Mouse (Mus musculus) heart, adult 9 months (tissue): ENCODE results near the gene Cdca8.
"Not testable (repeated sequence)": the region's sequence is repeated elsewhere in the genome, so short reads cannot be mapped to it uniquely, and the experiment has no call there.

Experiments used
- DNase-seq, 2 experiments: peaks; one replicate each; pipeline ENCODE4 v3.0.0; 2022; ENCODE audit warnings: low spot score in 2 of 2

The Cdca8 gene

DNA sequence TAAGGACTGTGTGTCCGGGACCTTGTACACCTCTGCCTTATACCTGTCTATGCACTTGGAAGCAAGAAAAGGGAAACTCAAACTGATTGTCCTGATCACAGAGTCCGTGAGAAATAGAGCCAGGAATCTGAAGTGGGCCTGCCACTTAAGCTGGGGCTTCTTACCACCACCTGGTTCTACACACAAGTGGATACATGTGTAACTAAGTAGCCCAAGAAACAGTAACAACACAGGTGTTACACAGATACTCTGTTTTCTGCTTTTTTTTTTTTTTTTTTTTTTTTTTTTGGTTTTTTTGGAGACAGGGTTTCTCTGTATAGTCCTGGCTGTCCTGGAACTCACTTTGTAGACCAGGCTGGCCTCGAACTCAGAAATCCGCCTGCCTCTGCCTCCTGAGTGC lies at the start of gene Cdca8:
Gene Cdca8, minus strand, starts transcription at position 101 of the 400 bp plus-strand sequence.
- not testable (repeated sequence) for DNase-seq

DNA sequence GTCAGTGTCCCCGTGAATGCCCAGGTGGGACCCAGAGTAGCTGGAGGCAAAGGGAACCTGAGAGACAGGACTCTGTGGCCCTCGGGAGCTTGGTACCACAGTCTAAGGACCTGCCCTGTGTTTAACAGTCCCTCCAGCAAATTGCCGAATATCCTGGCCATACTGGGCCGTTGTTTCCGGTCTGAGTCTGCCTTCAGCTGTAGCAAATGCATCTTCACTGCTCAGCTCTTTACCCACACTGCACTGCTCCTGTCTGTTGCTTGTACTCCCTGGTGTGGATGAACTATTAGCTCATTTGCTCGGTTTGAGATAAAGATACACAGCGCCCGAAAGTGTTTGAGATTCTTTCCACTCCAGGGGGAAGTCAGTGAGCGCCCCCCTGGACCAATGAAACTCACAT lies 49.3 kb upstream of the Cdca8 start:
- no peak for DNase-seq

DNA sequence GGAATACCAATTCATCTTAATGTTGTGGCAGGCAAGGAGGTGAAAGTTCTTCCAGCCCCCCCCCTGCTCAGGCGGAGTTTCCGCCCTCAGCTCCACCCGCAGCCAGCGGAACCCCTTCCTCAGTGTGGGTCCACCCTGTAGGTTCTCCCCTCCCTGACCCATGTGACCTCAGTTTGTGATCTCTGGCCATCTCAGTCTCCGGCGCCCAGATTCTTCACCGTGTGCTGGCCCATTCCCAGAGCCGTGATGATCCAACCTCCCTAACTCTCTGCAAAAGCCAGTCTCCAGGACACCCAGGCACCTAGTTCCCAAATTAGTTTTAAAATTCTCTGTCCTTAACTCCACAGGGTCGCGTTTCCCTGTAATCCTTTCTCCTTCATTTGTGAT lies 48.6 kb upstream of the Cdca8 start:
- no peak for DNase-seq

DNA sequence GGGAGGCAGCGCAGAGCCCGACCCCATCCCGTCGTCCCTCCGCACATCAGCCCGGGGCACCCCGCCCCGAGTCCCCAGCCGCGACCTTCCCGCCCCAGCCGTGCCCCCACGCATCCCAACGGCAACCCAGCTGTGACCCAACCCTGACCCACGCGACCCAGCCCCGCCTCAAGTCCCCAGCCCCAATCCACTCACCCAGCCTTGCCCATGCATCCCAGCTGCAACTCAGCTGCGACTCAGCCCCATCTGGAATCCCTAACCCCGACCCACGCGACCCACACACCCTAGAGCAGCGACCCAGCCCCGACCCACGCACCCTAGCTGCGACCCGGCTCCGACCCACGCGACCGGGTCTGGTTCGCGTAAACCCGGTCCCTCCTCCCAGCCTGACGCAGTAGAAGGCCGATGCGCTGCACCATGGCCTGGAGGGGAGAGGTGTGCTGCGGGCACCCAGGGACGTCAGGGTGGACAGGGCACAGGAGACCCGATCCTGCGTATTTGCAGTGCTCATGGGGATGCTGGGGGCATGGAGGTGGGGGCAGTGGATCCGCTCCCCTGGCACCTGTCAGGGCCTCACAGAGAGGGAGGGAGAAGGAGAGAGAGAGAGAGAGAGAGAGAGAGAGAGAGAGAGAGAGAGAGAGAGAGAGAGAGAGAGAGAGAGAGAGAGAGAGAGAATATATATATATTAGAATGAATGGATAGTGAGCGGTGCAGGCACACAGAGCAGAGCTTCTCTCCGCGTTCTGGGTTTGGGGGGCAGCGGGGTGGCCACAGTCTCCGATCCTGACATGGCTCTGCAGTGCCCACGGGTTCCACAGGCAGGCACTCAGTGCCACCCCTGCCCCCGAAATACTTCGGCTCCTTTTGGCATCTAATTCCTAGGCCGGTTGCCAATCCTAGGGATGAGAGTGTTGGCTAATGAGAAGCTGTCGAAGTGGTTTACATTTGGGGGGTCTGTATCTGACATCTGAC lies 47.9 kb upstream of the Cdca8 start:
- no peak for DNase-seq

DNA sequence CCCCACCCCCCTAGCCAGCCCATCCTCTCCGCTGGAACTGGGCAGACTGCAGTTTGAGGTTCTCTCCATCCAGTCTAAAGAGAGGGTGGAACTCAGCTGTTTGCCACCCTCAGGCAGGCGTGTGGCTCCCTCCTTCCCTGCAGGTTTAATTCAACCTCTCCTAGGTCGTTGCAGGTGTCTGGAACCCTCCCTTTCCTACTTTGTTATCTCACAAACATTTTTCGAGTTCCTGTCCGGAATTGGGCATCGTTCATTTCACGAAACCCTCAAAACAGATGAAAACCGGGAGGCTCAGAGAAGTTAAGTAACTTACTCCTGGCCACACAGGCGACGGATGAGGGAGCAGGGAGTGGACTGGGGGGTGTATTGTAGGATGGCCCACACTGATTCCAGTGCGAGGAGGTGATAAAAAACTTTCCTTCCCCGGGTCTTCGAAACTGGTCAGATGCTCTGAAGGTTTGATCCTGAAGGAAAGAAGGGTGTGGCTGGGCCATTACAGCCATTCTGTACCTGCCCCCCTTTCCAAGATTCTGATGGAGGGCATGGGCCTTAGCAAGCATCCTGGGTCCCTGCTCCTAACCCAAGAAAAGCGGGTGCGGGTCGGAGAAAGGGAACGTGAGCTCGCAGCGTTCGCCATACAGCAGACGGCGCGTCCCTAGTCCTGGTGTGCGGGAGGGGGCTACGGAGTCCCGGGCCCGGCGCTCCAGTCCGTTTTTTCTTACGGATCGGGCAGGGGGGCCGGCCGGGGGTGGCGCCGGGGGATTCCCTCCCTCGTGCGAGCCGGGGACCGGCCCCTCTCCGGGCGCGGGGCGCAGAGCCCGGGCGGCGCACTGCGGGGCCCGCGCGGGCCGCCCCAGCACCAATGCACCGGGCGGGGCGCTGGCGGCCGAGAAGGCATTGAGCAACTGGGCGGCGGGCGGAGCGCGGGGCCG lies 46.8 kb upstream of the Cdca8 start, which contains the start of gene Rspo1:
Gene Rspo1, plus strand, starts transcription at position 760 of the 932 bp plus-strand sequence.
- peak; percentile 12 to 21 for DNase-seq

DNA sequence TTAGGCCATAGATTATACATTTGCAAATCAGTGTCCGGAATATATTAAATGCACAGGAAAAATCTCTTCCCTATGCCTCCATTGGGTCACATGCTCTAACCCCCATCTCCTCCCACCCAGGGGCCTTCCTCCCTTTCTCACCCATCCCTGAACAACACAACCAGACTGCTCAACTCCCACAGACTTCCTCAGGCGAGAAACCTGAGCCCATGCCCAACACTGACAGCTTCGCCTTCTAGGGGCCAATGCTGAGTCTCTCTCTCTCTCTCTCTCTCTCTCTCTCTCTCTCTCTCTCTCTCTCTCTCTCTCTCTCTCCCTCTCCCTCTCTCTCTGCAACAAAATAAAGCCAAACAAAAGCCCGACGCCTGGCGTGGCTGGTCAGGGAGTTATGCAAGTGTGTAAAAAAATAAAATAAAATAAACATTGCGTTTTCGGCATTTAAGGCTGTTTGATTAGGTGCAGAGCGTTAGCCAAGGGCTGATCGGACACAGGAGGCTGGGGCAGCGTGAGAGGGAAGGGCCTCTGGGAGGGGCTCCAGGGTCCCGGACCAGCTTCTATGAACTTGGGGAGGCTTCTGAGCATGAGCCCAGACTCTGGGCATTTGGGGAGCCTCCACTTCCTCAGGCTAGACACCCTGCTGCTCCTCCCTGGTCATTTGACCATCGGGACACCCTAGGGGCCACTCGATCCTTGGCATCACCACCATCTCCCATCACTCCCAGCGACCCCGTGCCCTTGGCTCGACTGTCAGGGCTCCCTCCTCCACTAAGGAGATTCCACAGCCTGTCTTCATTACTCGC lies 46.0 kb upstream of the Cdca8 start:
- DNase-seq, result no peak

DNA sequence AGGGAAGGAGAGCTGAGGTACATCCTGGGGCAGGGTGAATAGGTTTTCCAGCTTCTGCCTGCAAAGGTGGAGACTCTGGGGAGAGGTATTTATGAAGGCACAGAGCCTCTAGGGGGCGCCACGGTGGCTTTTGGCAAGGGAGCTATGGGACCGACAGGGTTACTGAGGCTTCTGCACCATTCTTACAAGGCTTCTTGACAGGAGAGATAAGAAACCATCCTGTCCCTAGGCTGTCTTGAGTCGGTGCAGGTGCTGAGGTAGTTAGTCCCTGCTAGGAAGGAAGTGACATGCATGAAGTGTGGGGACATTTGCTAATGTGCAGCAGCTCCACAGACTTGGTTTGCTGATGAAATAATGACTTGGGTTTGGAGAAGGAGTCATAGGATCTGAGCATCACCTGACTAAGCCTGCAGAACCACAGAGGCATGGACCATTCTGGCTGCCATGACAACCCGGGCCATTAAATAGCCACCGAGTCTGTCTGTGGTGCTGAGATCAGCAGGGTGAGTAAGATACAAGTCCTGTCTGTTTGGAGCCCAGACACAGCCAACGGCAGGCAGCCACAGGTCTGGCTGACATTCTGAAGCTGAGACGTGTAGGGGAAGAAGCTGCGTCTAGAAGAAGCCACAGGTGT lies 44.9 kb upstream of the Cdca8 start:
- no peak for DNase-seq

DNA sequence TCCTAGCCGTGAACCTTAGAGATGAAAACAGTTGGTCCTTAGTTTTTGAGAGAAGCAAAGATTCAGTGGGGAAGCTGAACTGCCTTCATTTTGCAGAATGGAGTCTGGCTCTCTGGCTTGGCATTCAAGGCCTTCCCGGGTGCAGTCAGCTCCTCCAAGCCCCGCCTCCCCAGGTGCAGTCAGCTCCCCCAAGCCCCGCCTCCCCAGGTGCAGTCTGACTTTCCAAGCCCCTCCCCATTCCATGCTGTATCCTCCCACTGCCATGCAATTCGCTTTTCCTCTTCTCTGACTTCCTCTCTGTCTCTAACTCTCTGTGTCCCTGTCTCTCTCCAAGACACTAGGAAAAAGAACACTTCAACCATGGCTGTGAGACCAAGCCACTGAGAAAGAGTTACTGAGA lies 39.1 kb upstream of the Cdca8 start:
- DNase-seq, result no peak

DNA sequence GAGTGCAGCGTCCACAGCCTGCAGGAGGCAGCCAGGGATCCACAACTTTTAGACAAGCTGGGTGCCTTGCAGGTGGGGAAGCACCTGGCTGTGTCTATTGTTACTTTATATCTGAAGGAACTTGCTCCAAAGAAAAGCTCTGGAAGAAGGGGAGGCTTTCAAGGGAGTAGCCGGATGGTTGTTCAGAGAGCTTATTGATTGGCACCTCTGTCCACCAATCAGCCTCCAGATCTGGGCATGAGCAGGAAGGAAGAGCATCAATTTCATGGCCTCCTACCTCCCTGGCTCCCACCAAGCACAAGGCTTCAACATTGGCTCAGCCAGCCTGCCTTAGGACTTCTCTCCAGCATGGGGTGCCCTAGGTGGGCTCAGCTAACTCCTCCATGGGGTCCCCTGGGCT lies 34.2 kb upstream of the Cdca8 start:
- no peak for DNase-seq

DNA sequence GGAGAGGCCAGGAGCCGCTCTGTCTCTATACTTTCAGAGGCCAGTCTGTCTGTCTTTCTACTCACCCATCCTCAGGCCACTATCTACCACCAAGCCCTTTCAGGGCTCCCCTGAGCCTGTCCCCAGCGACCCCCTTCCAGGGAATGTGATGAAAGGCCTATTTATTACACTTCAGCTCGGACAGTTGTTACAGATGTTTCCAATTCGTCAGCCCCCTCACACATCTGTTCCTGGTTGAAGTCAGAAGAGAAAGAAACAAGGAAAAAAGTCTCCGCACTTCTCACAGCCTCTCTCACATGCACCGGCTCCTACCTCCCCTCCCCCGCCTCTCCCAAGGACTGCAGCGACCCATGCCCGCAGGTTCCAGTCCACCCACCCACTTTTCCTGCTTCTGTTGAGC lies 33.2 kb upstream of the Cdca8 start:
- no peak for DNase-seq

DNA sequence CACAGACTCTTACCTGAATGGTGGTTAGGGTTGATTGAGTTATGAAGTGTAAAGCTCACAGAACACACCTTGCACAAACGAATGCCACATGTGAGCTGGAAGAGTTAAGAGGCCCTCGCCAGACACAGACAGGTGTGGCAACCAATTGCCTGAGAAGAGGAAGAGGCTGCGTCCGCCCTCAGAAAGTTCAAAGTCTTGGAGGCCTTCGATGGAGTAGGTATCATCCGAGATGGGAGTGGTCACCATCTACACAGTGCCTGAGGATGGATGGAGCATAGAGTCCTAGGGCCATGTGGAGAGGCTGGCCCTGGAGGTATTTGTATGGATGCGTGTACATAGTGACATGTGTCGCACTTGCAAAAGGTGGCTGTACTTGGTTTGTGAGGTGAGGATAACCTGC lies 32.0 kb upstream of the Cdca8 start:
- DNase-seq, result no peak

DNA sequence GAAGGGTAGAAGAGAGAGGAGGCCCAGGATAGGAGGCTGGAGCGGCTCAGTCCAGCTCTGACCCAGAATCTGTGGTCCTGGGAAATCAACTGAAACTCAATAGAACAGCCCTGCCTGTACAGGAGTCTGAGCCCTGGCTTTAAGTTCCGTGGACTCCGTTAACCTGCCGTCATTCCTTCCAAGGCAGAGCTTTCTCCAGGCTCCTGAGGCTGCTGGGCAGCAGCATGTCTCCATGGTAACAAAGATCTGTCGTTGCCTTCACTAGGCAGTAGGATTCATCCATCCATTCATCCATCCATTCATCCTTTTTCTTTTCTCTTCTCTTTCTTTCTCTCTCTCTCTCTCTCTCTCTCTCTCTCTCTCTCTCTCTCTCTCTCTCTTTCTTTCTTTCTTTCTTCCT lies 31.6 kb upstream of the Cdca8 start:
- no peak for DNase-seq

DNA sequence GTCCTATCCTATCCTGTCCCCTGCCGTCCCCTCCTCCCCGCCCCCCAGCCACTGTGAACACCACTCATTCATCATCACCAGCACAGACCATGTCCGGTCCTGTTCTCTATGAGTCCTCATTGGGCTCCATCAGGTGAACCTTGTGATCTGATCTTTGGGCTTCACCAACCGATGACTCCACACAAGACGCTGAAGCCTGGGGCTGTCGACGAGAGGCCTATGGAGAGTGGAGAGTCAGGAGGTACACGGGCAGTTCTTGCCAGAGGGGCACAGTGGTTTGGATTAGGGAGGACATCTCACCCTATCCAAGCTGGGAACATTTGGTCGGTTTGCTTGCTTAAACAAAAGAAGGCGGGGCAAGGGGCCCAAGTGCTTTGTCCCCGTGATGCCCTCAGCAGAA lies 31.1 kb upstream of the Cdca8 start:
- DNase-seq, result no peak

DNA sequence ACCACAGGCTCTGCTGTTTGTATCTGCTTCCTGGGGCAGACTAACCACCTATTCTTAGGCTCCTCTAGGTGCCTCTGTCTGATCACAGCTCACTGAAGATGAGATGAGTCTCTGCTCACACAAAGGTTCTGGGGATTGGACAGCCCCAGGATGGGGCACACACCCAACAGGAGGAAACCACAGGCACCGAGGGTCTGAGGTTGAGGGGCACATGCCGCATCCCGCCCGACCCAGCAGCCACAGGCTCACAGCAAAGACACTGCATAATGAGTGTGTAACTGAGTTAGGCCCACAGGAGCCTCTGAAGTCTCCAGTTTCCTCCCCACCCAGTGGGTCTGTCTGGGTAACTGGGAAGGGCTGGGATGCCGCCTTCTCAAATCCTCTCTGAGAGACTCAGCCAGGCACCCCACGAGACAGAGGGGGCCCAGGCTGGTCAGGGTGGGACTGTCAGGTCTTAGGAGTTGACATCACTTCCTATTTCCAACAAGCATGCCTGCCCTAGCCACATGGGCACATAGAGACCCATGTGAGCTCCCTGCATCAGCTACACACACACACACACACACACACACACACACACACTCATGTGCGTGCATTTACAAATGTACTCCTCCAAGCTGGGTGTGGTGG lies 30.2 kb upstream of the Cdca8 start:
- no peak for DNase-seq

DNA sequence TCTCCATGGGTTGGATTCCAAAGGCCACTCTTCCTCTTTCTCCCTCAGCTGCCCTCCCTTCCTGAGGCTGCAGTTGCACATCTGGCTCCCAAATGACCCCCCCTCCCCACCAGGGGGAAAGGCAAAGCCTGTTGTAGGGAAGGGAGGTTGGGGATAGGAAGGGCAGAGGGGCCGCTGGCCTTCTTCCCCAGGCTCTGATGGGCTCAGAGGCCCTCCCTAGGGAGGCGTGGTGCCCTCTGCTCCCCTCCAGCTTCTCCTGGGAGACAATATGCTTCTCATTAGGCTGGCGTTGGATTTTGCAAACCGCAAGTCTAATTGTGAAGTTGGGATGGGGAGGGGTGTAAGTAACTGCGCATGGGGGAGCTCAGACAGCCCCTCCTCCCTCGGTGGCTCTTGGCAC lies 29.6 kb upstream of the Cdca8 start:
- DNase-seq, result no peak

DNA sequence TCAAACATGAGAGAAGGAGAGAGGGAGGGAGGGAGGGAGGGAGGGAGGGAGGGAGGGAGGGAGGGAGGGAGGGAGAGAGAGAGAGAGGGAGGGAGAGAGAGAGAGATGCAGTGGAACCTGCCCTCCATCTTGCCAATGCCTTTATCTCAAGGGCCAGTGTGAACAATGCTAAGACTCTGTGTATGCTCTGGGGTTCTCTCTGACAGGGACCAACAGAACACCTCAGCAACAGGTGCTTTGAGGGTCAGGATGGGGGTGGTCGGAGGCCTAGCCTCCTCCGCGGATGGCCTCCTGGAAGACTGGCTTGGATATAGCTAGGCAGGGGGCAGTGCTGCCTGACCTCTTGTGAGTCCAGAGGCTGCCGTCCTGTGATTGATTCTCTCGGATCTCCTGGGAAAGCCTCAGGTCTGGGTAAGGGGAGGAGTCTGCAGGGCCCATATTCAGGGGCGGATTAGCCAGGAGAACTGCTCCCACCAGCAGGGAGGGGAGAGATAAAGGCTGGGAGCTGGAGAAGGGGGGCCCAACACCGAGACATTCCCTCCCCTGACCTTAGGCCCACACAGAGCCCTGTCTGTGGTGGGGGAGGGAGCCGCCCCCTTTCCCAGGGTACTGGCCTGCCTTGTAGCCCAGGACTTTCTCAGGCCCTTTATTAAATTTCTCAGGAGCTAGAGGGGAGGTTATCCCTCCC lies 25.9 kb upstream of the Cdca8 start:
- no peak for DNase-seq

DNA sequence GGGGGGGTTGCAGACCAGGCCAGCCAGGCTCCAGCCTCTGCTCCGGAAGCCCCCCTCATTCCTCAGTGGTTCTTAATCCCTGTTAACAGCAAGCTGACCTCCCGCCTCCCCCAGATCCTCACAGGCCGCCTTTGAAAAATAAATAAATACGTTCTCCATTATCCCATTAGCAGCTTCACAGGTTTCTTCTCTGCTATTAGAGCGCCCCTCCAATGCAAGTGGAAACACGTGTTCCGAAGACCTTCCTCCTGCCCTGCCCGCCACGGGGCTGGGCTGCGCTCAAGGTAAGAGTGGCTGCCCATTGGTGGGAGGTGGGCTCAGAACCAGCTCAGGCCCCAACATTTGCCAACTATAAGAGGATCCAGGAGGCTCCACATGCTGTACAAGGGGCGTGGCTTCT lies 23.5 kb upstream of the Cdca8 start:
- DNase-seq, result no peak

DNA sequence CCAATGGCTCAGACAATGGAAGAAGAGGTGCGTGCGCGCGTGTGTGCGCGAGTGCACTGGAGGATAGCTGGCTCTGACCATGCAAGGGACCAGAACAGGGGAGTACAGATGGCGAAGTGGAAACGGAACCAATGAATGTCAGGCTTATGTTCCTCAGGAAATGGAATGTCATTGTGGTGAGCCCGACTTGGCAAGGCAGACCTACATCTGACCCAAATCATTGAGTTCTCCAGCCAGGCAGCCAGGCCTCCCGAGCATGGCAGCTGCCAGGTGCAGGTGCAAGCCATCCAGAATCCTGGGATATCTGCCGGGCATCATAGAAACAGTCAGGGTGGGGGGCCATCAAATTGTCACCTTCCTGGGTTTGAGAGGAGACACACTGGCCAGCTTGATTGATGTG lies 21.8 kb upstream of the Cdca8 start:
- no peak for DNase-seq

DNA sequence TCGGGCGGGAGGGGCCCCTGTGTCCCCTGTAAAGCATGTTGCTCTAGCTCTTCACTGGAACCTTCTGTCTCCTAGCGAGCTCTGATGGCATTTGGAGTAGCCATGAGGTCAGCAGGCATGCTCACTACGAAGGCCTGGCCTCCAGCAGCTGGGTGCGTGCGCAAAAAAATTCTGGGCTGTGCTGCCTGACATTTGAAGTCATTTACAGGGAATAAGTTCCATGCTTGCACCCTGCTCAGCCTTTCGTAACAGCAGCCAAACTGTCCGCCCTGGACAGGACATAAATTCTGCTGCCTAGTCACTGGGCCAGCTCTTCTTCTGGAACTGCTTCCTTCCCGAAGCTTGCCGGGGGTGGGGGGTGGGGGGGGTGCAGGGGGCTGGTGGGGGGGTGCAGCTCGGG lies 20.0 kb upstream of the Cdca8 start:
- DNase-seq, result peak; percentile 40 to 47

DNA sequence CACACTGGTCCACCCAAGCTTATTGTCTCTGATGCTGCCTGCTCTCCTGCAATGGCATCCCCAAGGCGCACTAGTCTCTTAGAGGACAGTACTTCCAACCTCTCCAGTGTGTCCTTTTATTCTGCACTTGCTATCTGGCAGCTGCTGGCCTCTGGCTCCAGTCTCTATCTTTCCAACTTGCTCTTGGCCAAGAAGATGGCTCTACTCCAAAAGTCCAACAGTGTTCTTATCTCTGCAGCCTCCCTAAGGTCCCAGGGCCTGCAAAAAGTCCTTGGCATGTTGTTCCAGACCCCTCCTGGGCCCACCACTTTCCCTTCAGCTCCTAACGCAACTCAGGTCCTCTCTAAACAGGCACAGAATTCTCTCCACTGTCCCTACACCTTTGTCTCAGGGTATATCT lies 18.2 kb upstream of the Cdca8 start:
- DNase-seq, result peak; percentile 35 to 38
